Mouse (Mus musculus) midbrain, embryonic 13.5 days (tissue): ENCODE results near the gene Ndufs3. TPM values are rescaled to one million over a fixed set of nuclear protein-coding genes. Genes with fewer than 3 reads are reported as not detected.

Experiments
- ATAC-seq: fragments of 200-750 bp; cut with Nextera tagmentation; 2 replicates; pipeline ENCODE4 v1.8.0; 2017; ENCODE audit warnings: mild to moderate bottlenecking, moderate TSS enrichment, moderate library complexity
- H3K27ac ChIP-seq: fragments of 300-500 bp; sonication (generic); 2 replicates; pipeline ENCODE4 v1.5.1; 2015; ENCODE audit warnings: inconsistent platforms, mild to moderate bottlenecking, moderate library complexity
- H3K27me3 ChIP-seq: fragments of 300-500 bp; sonication (generic); 2 replicates; pipeline ENCODE4 v1.6.1; 2015; ENCODE audit warnings: mild to moderate bottlenecking, inconsistent platforms
- H3K36me3 ChIP-seq: fragments of 300-500 bp; sonication (generic); 2 replicates; pipeline ENCODE4 v1.6.1; 2015; ENCODE audit warnings: mild to moderate bottlenecking, inconsistent platforms
- H3K4me1 ChIP-seq: fragments of 300-500 bp; sonication (generic); replicated peaks from 2 replicates; pipeline ENCODE4 v1.6.1; 2015; ENCODE audit warnings: inconsistent platforms
- H3K4me2 ChIP-seq: fragments of 300-500 bp; sonication (generic); replicated peaks from 2 replicates; pipeline ENCODE4 v1.6.1; 2015; ENCODE audit warnings: moderate library complexity, mild to moderate bottlenecking, inconsistent platforms
- H3K4me3 ChIP-seq: fragments of 300-500 bp; sonication (generic); replicated peaks from 2 replicates; pipeline ENCODE4 v1.5.1; 2015; ENCODE audit warnings: mild to moderate bottlenecking, inconsistent platforms
- H3K9ac ChIP-seq: fragments of 300-500 bp; sonication (generic); replicated peaks from 2 replicates; pipeline ENCODE4 v1.6.1; 2015; ENCODE audit warnings: mild to moderate bottlenecking, inconsistent platforms
- H3K9me3 ChIP-seq: fragments of 300-500 bp; sonication (generic); 2 replicates; pipeline ENCODE4 v1.6.1; 2016; ENCODE audit warnings: mild to moderate bottlenecking, inconsistent platforms
- WGBS: fragments of 180-500 bp; shearing (Covaris S2); methylation state at CpG from one replicate; pipeline ENCODE4 v1.1.7; 2015; 5-methylcytosine and 5-hydroxymethylcytosine counted together
- polyA plus RNA-seq: library from polyadenylated mRNA; unstranded; fragments of >200 nt; fragmentation: Nextera tagmentation; extraction: Ambion mirVana; gene quantifications from 2 replicates; pipeline ENCODE4 v1.2.1, GENCODE M21; 2015

Gene Ndufs3
- polyA plus RNA-seq, 1 experiment from 2014 or later: 210 TPM

DNA sequence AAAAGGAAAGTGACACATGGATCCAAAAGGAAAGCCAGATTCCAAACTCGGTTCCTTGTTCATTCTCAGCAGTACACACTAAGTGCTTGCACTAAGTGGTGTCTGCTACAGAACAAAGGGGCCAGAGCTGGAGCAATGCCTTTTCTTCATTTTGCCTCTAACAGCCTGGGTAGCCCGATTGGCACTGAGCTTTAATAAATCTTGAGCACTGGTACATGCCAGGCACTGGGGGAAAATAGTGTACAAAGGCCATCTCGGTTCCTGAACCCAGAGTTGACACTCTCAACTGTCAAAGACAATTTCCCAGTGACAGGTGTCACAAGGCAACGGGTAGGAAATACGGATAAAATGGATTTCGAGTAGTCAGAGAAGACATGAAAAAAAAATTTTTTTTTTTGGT, 58.5 kb downstream of the Ndufs3 start:
- Histone ChIP-seq H3K4me3 (peak overlapping the region; percentile 91), H3K9ac (peak overlapping the region; percentile 63), H3K4me2 (peak overlapping the region; percentile 68), H3K27me3 (no peaks in the 10 kb centered on the region), H3K27ac (peak overlapping the region; percentile 81), H3K4me1 (peaks cover 21% of the 10 kb centered on the region), H3K36me3 (peaks cover 17% of the 10 kb centered on the region), H3K9me3 (no peaks in the 10 kb centered on the region)
- no peak for ATAC-seq
- 50% methylated on average over 6 of the region's 6 CpGs for WGBS

DNA sequence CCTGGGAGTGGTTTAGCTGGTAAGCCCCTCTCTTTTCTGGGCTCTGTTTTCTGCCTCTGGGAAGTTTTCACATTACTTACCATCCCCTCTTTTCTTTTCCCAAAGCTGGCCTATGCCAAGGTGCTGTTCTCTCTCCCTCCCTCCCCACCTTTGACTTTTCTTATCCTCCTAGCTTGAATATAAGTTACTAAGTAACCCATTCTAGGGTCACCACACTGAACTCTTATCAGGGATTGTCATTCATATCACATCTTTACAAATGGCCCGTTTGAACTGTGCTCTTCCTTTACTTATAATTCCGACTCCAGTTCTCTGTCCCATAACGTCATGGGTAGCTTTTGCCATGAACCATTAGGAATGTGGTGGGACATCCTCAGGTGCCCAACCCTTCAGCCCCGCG, 59.4 kb downstream of the Ndufs3 start:
- no peak overlapping the region for H3K4me2 ChIP-seq
- 83% methylated on average over 5 of the region's 5 CpGs for WGBS
- H3K4me1 ChIP-seq: peaks cover 21% of the 10 kb centered on the region
- peaks cover 8% of the 10 kb centered on the region for H3K36me3 ChIP-seq
- no peak overlapping the region for H3K4me3 ChIP-seq
- H3K27ac ChIP-seq: no peak overlapping the region
- no peaks in the 10 kb centered on the region for H3K9me3 ChIP-seq
- no peak for ATAC-seq
- H3K9ac ChIP-seq: no peak overlapping the region
- no peaks in the 10 kb centered on the region for H3K27me3 ChIP-seq

Other genes with a start within 250 kb of the Ndufs3 start
- 26.8 and 28.8 TPM in 2 replicates for gene Nup160, start 227.6 kb downstream of the Ndufs3 start, polyA plus RNA-seq
- 118 and 131 TPM in 2 replicates for gene Fnbp4, start 159.5 kb downstream of the Ndufs3 start, polyA plus RNA-seq
- gene Agbl2, start 122.1 kb downstream of the Ndufs3 start, polyA plus RNA-seq: 0.21 and 0.31 TPM in 2 replicates
- 246 and 259 TPM in 2 replicates for gene Mtch2, start 57.7 kb downstream of the Ndufs3 start, polyA plus RNA-seq
- gene C1qtnf4, start 19.0 kb downstream of the Ndufs3 start, polyA plus RNA-seq: 18.1 and 27.3 TPM in 2 replicates
- gene Kbtbd4, start 87 bp downstream of the Ndufs3 start, polyA plus RNA-seq: 63.1 and 64.2 TPM in 2 replicates
- 137 and 140 TPM in 2 replicates for gene Celf1, start 35.6 kb upstream of the Ndufs3 start, polyA plus RNA-seq
- gene Rapsn, start 130.8 kb upstream of the Ndufs3 start, polyA plus RNA-seq: 0.48 and 0.54 TPM in 2 replicates
- gene Psmc3, start 149.2 kb upstream of the Ndufs3 start, polyA plus RNA-seq: 251 and 254 TPM in 2 replicates
- gene Slc39a13, start 165.6 kb upstream of the Ndufs3 start, polyA plus RNA-seq: 25.0 and 29.4 TPM in 2 replicates
- 1.8 and 3.0 TPM in 2 replicates for gene Spi1, start 177.6 kb upstream of the Ndufs3 start, polyA plus RNA-seq
- not detected in 2 replicates for gene Mybpc3, start 213.3 kb upstream of the Ndufs3 start, polyA plus RNA-seq